Mouse (Mus musculus) MEL (cell line): Measurements from ENCODE around the gene Palld. TPM values are rescaled to one million over a fixed set of nuclear protein-coding genes. Genes with fewer than 3 reads are reported as not detected.

Source experiments
- DNase-seq: peaks from one replicate; pipeline ENCODE4 v3.0.0; 2011; ENCODE audit warnings: low read depth, low spot score
- H3K27ac ChIP-seq: 2 replicates; pipeline ENCODE4 v1.5.1; 2012; ENCODE audit warnings: low read depth, mild to moderate bottlenecking, control low read depth, low read length, moderate library complexity; ENCODE audit not compliant: control insufficient read depth
- H3K27me3 ChIP-seq, 2 experiments: fragments of 150-350 bp in 1 of 2; sonication (generic) in 1 of 2; 2 replicates each; pipeline ENCODE4 v1.6.1; 2012; ENCODE audit warnings: low read length in 2 of 2, mild to moderate bottlenecking in 2 of 2, improper control_type of control experiment in 1 of 2, moderate library complexity in 1 of 2; ENCODE audit not compliant: insufficient read depth in 2 of 2, control insufficient read depth in 1 of 2
- H3K36me3 ChIP-seq, 2 experiments: 2 replicates each; pipeline ENCODE4 v1.6.1; 2012 to 2014; ENCODE audit warnings: low read length in 2 of 2, improper control_type of control experiment in 1 of 2, inconsistent platforms in 1 of 2, mild to moderate bottlenecking in 1 of 2; ENCODE audit not compliant: insufficient read depth in 2 of 2, control insufficient read depth in 1 of 2
- H3K4me1 ChIP-seq, 2 experiments: fragments of 150-350 bp in 1 of 2; sonication (generic) in 1 of 2; 2 replicates each; pipeline ENCODE4 v1.6.1; 2012; ENCODE audit warnings: low read length in 2 of 2, improper control_type of control experiment in 1 of 2, mild to moderate bottlenecking in 1 of 2; ENCODE audit not compliant: insufficient read depth in 2 of 2, control insufficient read depth in 1 of 2
- H3K4me3 ChIP-seq, 2 experiments: fragments of 150-350 bp in 1 of 2; sonication (generic) in 1 of 2; 2 replicates each; pipeline ENCODE4 v1.5.1; 2012; ENCODE audit warnings: low read depth in 2 of 2, low read length in 2 of 2, mild to moderate bottlenecking in 2 of 2, moderate library complexity in 2 of 2, control low read depth in 1 of 2, improper control_type of control experiment in 1 of 2; ENCODE audit not compliant: control insufficient read depth in 1 of 2, insufficient read depth in 1 of 2
- H3K79me2 ChIP-seq: 2 replicates; pipeline ENCODE4 v1.6.1; 2012; ENCODE audit warnings: mild to moderate bottlenecking, low read length, moderate library complexity; ENCODE audit not compliant: control insufficient read depth, poor library complexity, insufficient read depth
- H3K9ac ChIP-seq: 2 replicates; pipeline ENCODE4 v1.6.1; 2012; ENCODE audit warnings: low read depth, mild to moderate bottlenecking, control low read depth, low read length, moderate library complexity; ENCODE audit not compliant: control insufficient read depth, poor library complexity, severe bottlenecking
- H3K9me3 ChIP-seq: fragments of 150-350 bp; sonication (generic); replicated peaks from 2 replicates; pipeline ENCODE4 v1.6.1; 2012; ENCODE audit warnings: mild to moderate bottlenecking, low read length, improper control_type of control experiment, moderate library complexity; ENCODE audit not compliant: insufficient read depth
- BHLHE40 ChIP-seq: IDR thresholded peaks from 2 replicates; pipeline ENCODE4 v1.6.1; 2012; ENCODE audit warnings: low read depth, mild to moderate bottlenecking, inconsistent platforms, low read length, improper control_type of control experiment, borderline replicate concordance
- CHD2 ChIP-seq: IDR thresholded peaks from 2 replicates; pipeline ENCODE4 v1.6.1; 2011; ENCODE audit warnings: low read length, improper control_type of control experiment
- CTCF ChIP-seq, 3 experiments: IDR thresholded peaks in 2 of 3; conservative IDR thresholded peaks in 1 of 3; 2 replicates each; pipeline ENCODE4 v1.5.1; 2011 to 2012; ENCODE audit warnings: low read length in 3 of 3, low read depth in 2 of 3, mild to moderate bottlenecking in 2 of 3, improper control_type of control experiment in 1 of 3, inconsistent platforms in 1 of 3, mixed read lengths in 1 of 3, moderate library complexity in 1 of 3; ENCODE audit not compliant: control insufficient read depth in 1 of 3, insufficient read depth in 1 of 3, poor library complexity in 1 of 3, severe bottlenecking in 1 of 3
- EP300 ChIP-seq, 2 experiments: IDR thresholded peaks; 2 replicates each; pipeline ENCODE4 v1.6.1; 2011; ENCODE audit warnings: improper control_type of control experiment in 2 of 2, low read length in 2 of 2, low read depth in 1 of 2, mild to moderate bottlenecking in 1 of 2
- ETS1 ChIP-seq: IDR thresholded peaks from 2 replicates; pipeline ENCODE4 v1.6.1; 2012; ENCODE audit warnings: low read depth, mild to moderate bottlenecking, inconsistent platforms, low read length, improper control_type of control experiment, moderate library complexity
- HCFC1 ChIP-seq: IDR thresholded peaks from 2 replicates; pipeline ENCODE4 v1.6.1; 2012; ENCODE audit warnings: low read depth, mild to moderate bottlenecking, inconsistent platforms, low read length, improper control_type of control experiment, moderate library complexity
- JUND ChIP-seq: IDR thresholded peaks from 2 replicates; pipeline ENCODE4 v1.6.1; 2011; ENCODE audit warnings: low read depth, mild to moderate bottlenecking, improper control_type of control experiment, low read length
- MAFK ChIP-seq: IDR thresholded peaks from 2 replicates; pipeline ENCODE4 v1.6.1; 2011; ENCODE audit warnings: low read depth, mild to moderate bottlenecking, low read length, improper control_type of control experiment, borderline replicate concordance
- MAZ ChIP-seq: IDR thresholded peaks from 2 replicates; pipeline ENCODE4 v1.6.1; 2012; ENCODE audit warnings: low read depth, mild to moderate bottlenecking, inconsistent platforms, low read length, improper control_type of control experiment
- MYB ChIP-seq: IDR thresholded peaks from 2 replicates; pipeline ENCODE4 v1.6.1; 2011; ENCODE audit warnings: mild to moderate bottlenecking, low read depth, low read length, improper control_type of control experiment
- MYC ChIP-seq: IDR thresholded peaks from 2 replicates; pipeline ENCODE4 v1.6.1; 2011; ENCODE audit warnings: low read depth, mild to moderate bottlenecking, low read length, improper control_type of control experiment, moderate library complexity
- NELFE ChIP-seq: IDR thresholded peaks from 2 replicates; pipeline ENCODE4 v1.6.1; 2011; ENCODE audit warnings: low read depth, low read length, improper control_type of control experiment
- NRF1 ChIP-seq: IDR thresholded peaks from 2 replicates; pipeline ENCODE4 v1.6.1; 2014; ENCODE audit warnings: low read depth, mild to moderate bottlenecking, inconsistent platforms, low read length, improper control_type of control experiment, moderate library complexity; ENCODE audit not compliant: poor library complexity, insufficient read depth, severe bottlenecking
- POLR2A ChIP-seq, 2 experiments: IDR thresholded peaks; 2 replicates each; pipeline ENCODE4 v1.6.1; 2011 to 2012; ENCODE audit warnings: low read length in 2 of 2, mild to moderate bottlenecking in 2 of 2, control low read depth in 1 of 2, improper control_type of control experiment in 1 of 2, low read depth in 1 of 2, moderate library complexity in 1 of 2; ENCODE audit not compliant: control insufficient read depth in 1 of 2, insufficient read depth in 1 of 2, poor library complexity in 1 of 2
- POLR2AphosphoS2 ChIP-seq: IDR thresholded peaks from 2 replicates; pipeline ENCODE4 v1.6.1; 2011; ENCODE audit warnings: low read length, improper control_type of control experiment
- RAD21 ChIP-seq: IDR thresholded peaks from 2 replicates; pipeline ENCODE4 v1.6.1; 2011; ENCODE audit warnings: mild to moderate bottlenecking, low read depth, low read length, improper control_type of control experiment
- RCOR1 ChIP-seq: IDR thresholded peaks from 2 replicates; pipeline ENCODE4 v1.6.1; 2012; ENCODE audit warnings: low read depth, mild to moderate bottlenecking, inconsistent platforms, low read length, improper control_type of control experiment
- SIN3A ChIP-seq: IDR thresholded peaks from 2 replicates; pipeline ENCODE4 v1.6.1; 2012; ENCODE audit warnings: low read length, improper control_type of control experiment, inconsistent platforms
- TCF12 ChIP-seq: IDR thresholded peaks from 2 replicates; pipeline ENCODE4 v1.6.1; 2014; ENCODE audit warnings: low read depth, mild to moderate bottlenecking, inconsistent platforms, low read length, improper control_type of control experiment, moderate library complexity
- USF2 ChIP-seq, 2 experiments: IDR thresholded peaks; 2 replicates each; pipeline ENCODE4 v1.6.1; 2011 to 2012; ENCODE audit warnings: improper control_type of control experiment in 2 of 2, low read length in 2 of 2, borderline replicate concordance in 1 of 2, inconsistent platforms in 1 of 2, low read depth in 1 of 2, mild to moderate bottlenecking in 1 of 2; ENCODE audit not compliant: insufficient read depth in 1 of 2
- ZC3H11A ChIP-seq: IDR thresholded peaks from 2 replicates; pipeline ENCODE4 v1.6.1; 2012; ENCODE audit warnings: low read depth, mild to moderate bottlenecking, inconsistent platforms, low read length, improper control_type of control experiment
- ZMIZ1 ChIP-seq: IDR thresholded peaks from 2 replicates; pipeline ENCODE4 v1.6.1; 2012; ENCODE audit warnings: low read depth, mild to moderate bottlenecking, inconsistent platforms, low read length, improper control_type of control experiment, moderate library complexity
- ZNF384 ChIP-seq: IDR thresholded peaks from 2 replicates; pipeline ENCODE4 v1.6.1; 2012; ENCODE audit warnings: low read depth, mild to moderate bottlenecking, inconsistent platforms, low read length, improper control_type of control experiment
- polyA plus RNA-seq, 2 experiments: library from polyadenylated mRNA; stranded (reverse) in 1 of 2; unstranded in 1 of 2; fragments of >175 nt in 1 of 2; fragments of >200 nt in 1 of 2; gene quantifications; 2 replicates each; pipeline versions ENCODE4 v1.2.1 to v1.2.4; 2012; ENCODE audit warnings: low replicate concordance in 2 of 2, low read depth in 1 of 2; ENCODE audit not compliant: insufficient read length in 2 of 2, insufficient read depth in 1 of 2, missing spikeins in 1 of 2
- total RNA-seq: library from RNA; depleted of rRNA; stranded (reverse); fragments of 300-350 nt; gene quantifications from 2 replicates; pipeline ENCODE4 v1.2.3, GENCODE M21; 2012; rRNA removed

Gene Palld
- total RNA-seq (0.23 and 0.33 TPM in 2 replicates), polyA plus RNA-seq (1 to 10 TPM in 1 of 2 experiments, not detected in 1; 1.9 TPM)

- no peak for TF ChIP-seq TCF12
- no peak for TF ChIP-seq RAD21
- TF ChIP-seq CHD2: no peak
- no peak for TF ChIP-seq USF2 (IDR thresholded peaks at IDR 0.05; ENCODE audit: borderline replicate concordance in 1 of 2, insufficient read depth in 1 of 2, low read depth in 1 of 2, low read length in 2 of 2)
- no peak for TF ChIP-seq MYC
- TF ChIP-seq POLR2A (IDR thresholded peaks at IDR 0.05; ENCODE audit: control insufficient read depth in 1 of 2, insufficient read depth in 1 of 2, low read depth in 1 of 2, low read length in 2 of 2, poor library complexity in 1 of 2): no peak
- TF ChIP-seq HCFC1: no peak
- TF ChIP-seq ZNF384: no peak
- no peak for TF ChIP-seq MAZ
- no peak for TF ChIP-seq ETS1
- no peak for TF ChIP-seq SIN3A
- no peak for TF ChIP-seq BHLHE40
- TF ChIP-seq ZC3H11A: no peak
- TF ChIP-seq JUND: no peak
- no peak for TF ChIP-seq NRF1
- TF ChIP-seq RCOR1: no peak
- DNase-seq: no peak
- H3K9ac ChIP-seq: no peak within 1 kb of the TSS
- H3K27ac ChIP-seq: no peak within 1 kb of the TSS
- no peaks in the 10 kb centered on the region for H3K79me2 ChIP-seq
- no peaks in the 10 kb centered on the region for H3K9me3 ChIP-seq
- no peaks in the 10 kb centered on the region for H3K27me3 ChIP-seq
- H3K36me3 ChIP-seq: no peaks in the 10 kb centered on the region
- H3K4me3 ChIP-seq: no peak within 1 kb of the TSS
- no peaks in the 10 kb centered on the region for H3K4me1 ChIP-seq
These were observed at the start of gene Palld for GRCm38 (mm10) chr8:61902521-61902920. Palld (minus strand) TSS chr8:61902690.

- H3K27me3 ChIP-seq: no peaks in the 10 kb centered on the region
- TF ChIP-seq MYC (no peak), ZMIZ1 (no peak), JUND (no peak), BHLHE40 (no peak), ZNF384 (no peak), RAD21 (no peak), MAZ (no peak), MYB (no peak), MAFK (no peak), NELFE (no peak), EP300 (IDR thresholded peaks at IDR 0.05; ENCODE audit: low read depth in 1 of 2, low read length in 2 of 2) (no peak), POLR2AphosphoS2 (no peak), CTCF (IDR thresholded peaks at IDR 0.05 in 2 of 3, conservative IDR thresholded peaks at IDR 0.05 in 1 of 3; ENCODE audit: control insufficient read depth in 1 of 3, insufficient read depth in 1 of 3, low read depth in 2 of 3, low read length in 3 of 3, poor library complexity in 1 of 3, severe bottlenecking in 1 of 3) (no peak)
- H3K9ac ChIP-seq: no peak overlapping the region
- no peaks in the 10 kb centered on the region for H3K36me3 ChIP-seq
- no peak for DNase-seq
- H3K9me3 ChIP-seq: no peaks in the 10 kb centered on the region
- H3K4me3 ChIP-seq: no peak overlapping the region
- no peaks in the 10 kb centered on the region for H3K4me1 ChIP-seq
- no peak overlapping the region for H3K27ac ChIP-seq
- no peaks in the 10 kb centered on the region for H3K79me2 ChIP-seq
These were observed 35.1 kb upstream of the Palld start for GRCm38 (mm10) chr8:61937576-61937975.
